Mouse (Mus musculus) adrenal gland, postnatal 25 days (tissue): ENCODE measurements around the gene Olfr584. TPM values are rescaled to one million over a fixed set of nuclear protein-coding genes. Genes with fewer than 3 reads are reported as not detected.

Experiments
- DNase-seq: peaks from one replicate; pipeline ENCODE4 v3.0.0; 2021; ENCODE audit warnings: mixed read lengths
- long read RNA-seq: library from polyadenylated mRNA; stranded (forward); transcript quantifications from one replicate; pipeline ENCODE4 v2.0.0, GENCODE M21; 2021
- total RNA-seq: library from RNA; stranded (reverse); gene quantifications from 2 replicates; pipeline ENCODE4 v1.2.3, GENCODE M21; 2021

Gene Olfr584
- total RNA-seq: not detected in 2 replicates
- long read RNA-seq: 0 reads

- DNase-seq: no peak
Observed at GRCm38 (mm10) chr7:103081585-103081984, at the start of gene Olfr584. Gene Olfr584 (plus strand): TSS chr7:103081885.

GRCm38 (mm10) chr7:103037724-103038123 is 44.0 kb upstream of the Olfr584 start, which contains the start of gene Olfr582:
Gene Olfr582 (plus strand): TSS chr7:103038024.
- no peak for DNase-seq

DNA sequence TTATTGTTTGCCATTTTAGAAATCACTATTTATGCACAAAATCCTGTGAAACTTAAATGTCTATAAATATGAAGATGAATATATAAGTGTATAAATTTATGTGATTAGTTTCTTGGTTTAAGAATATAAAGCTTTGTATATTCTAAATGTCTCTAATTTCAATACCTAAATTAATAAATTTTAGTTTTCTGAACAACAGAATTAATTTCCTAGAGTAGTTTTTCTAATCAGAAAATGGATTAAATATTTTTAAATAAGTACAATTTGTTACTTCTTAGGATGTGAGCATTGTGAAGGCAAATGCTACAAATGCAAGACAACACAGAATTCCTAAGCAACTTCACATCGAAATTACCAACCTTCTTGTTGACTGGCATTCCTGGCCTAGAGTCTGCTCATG is 30.7 kb upstream of the Olfr584 start, which contains the start of gene Olfr583:
Gene Olfr583, plus strand, starts transcription at position 301 of the 400 bp plus-strand sequence.
- no peak for DNase-seq

DNA sequence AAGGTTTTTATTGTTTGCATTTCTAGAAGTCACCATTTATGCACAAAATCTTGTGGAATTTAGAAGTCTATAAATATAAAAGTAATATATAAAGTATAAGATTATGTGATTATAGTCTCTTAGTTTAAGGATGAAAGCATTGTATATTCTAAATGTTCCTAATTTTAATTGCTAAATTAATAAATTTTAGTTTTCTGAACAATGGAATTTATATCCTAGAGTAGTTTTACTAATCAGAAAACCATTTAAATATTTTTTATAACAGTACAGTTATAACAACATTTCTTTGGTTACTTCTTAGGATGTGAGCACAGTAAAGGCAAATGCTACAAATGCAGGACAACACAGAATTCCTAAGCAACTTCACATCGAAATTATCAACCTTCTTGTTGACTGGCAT is 15.7 kb downstream of the Olfr584 start, which contains the start of gene Olfr585:
Gene Olfr585, plus strand, starts transcription at position 301 of the 400 bp plus-strand sequence.
- DNase-seq: no peak

DNA sequence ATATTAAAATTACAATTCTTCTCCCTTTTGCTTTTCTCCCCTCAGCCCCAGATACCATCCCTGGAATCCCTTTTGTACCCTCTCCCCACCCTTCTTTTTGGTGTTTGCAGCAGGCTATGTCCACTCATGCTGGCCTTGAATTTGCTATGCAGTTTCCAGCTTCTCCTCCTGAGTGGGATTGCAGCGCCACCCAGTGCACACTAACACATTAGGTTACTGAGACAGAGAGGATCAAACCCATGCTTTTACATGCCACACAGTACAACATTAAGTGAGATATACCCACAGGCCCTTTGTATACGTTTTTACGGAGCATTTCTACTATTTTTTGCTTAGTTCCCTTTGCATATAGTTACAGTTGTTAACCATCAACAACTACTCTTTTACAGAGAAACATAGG is 37.7 kb downstream of the Olfr584 start:
- DNase-seq: no peak

GRCm38 (mm10) chr7:103125538-103125937 is 43.9 kb downstream of the Olfr584 start, which contains the start of gene Olfr586:
Gene Olfr586 (minus strand): TSS chr7:103125638.
- no peak for DNase-seq

Other genes starting within 250 kb of the Olfr584 start
- gene Olfr566, start 223.1 kb upstream of the Olfr584 start, total RNA-seq: not detected in 2 replicates
- gene Olfr568, start 204.8 kb upstream of the Olfr584 start, total RNA-seq: not detected in 2 replicates
- not detected in 2 replicates for gene Olfr569, start 191.0 kb upstream of the Olfr584 start, total RNA-seq
- not detected in 2 replicates for gene Olfr570, start 187.3 kb upstream of the Olfr584 start, total RNA-seq
- not detected in 2 replicates for gene Olfr571, start 164.3 kb upstream of the Olfr584 start, total RNA-seq
- not detected in 2 replicates for gene Olfr572, start 157.5 kb upstream of the Olfr584 start, total RNA-seq
- not detected in 2 replicates for gene Olfr573-ps1, start 139.3 kb upstream of the Olfr584 start, total RNA-seq
- gene Olfr574, start 133.4 kb upstream of the Olfr584 start, total RNA-seq: not detected in 2 replicates
- not detected in 2 replicates for gene Olfr575, start 123.1 kb upstream of the Olfr584 start, total RNA-seq
- not detected in 2 replicates for gene Olfr576, start 119.2 kb upstream of the Olfr584 start, total RNA-seq
- not detected in 2 replicates for gene Olfr577, start 105.9 kb upstream of the Olfr584 start, total RNA-seq
- gene Olfr578, start 92.6 kb upstream of the Olfr584 start, total RNA-seq: not detected in 2 replicates
- gene Olfr582, start 43.9 kb upstream of the Olfr584 start, total RNA-seq: not detected in 2 replicates
- not detected in 2 replicates for gene Olfr583, start 30.6 kb upstream of the Olfr584 start, total RNA-seq
- gene Olfr585, start 15.8 kb downstream of the Olfr584 start, total RNA-seq: not detected in 2 replicates
- not detected in 2 replicates for gene Olfr586, start 43.8 kb downstream of the Olfr584 start, total RNA-seq
- gene Olfr588-ps1, start 59.0 kb downstream of the Olfr584 start, total RNA-seq: not detected in 2 replicates
- gene Olfr589, start 74.5 kb downstream of the Olfr584 start, total RNA-seq: not detected in 2 replicates
- not detected in 2 replicates for gene Olfr591, start 96.5 kb downstream of the Olfr584 start, total RNA-seq
- gene Olfr592, start 102.9 kb downstream of the Olfr584 start, total RNA-seq: not detected in 2 replicates
- gene Olfr593, start 130.0 kb downstream of the Olfr584 start, total RNA-seq: not detected in 2 replicates
- not detected in 2 replicates for gene Olfr594, start 135.1 kb downstream of the Olfr584 start, total RNA-seq
- gene Usp17ld, start 170.6 kb downstream of the Olfr584 start, total RNA-seq: not detected in 2 replicates
- not detected in 2 replicates for gene Olfr596, start 223.8 kb downstream of the Olfr584 start, total RNA-seq
- not detected in 2 replicates for gene Olfr597, start 234.4 kb downstream of the Olfr584 start, total RNA-seq
- not detected in 2 replicates for gene Olfr598, start 241.7 kb downstream of the Olfr584 start, total RNA-seq